Mouse (Mus musculus) layer of hippocampus, adult 2 months (tissue): ENCODE data around the gene Ezh1. TPM values are rescaled to one million over a fixed set of nuclear protein-coding genes. Genes with fewer than 3 reads are reported as not detected.

Source experiments
- DNase-seq, 2 experiments: peaks; one replicate each; pipeline ENCODE4 v3.0.0; 2022; ENCODE audit warnings: low spot score in 2 of 2
- H3K27ac ChIP-seq: fragments of 200-600 bp; 2 replicates; pipeline ENCODE4 v1.8.1; 2022
- H3K4me3 ChIP-seq: fragments of 200-600 bp; 2 replicates; pipeline ENCODE4 v1.8.1; 2022; ENCODE audit warnings: mild to moderate bottlenecking
- CTCF ChIP-seq: fragments of 200-600 bp; conservative IDR thresholded peaks from 2 replicates; pipeline ENCODE4 v1.8.1; 2022; ENCODE audit warnings: antibody characterized with exemption, mild to moderate bottlenecking, moderate library complexity
- total RNA-seq, 2 experiments: library from RNA; stranded (reverse); gene quantifications; 2 replicates each; pipeline ENCODE4 v1.2.3; 2021

Gene Ezh1
- total RNA-seq, 2 experiments from 2014 or later: 73.6 to 81.8 TPM

DNA sequence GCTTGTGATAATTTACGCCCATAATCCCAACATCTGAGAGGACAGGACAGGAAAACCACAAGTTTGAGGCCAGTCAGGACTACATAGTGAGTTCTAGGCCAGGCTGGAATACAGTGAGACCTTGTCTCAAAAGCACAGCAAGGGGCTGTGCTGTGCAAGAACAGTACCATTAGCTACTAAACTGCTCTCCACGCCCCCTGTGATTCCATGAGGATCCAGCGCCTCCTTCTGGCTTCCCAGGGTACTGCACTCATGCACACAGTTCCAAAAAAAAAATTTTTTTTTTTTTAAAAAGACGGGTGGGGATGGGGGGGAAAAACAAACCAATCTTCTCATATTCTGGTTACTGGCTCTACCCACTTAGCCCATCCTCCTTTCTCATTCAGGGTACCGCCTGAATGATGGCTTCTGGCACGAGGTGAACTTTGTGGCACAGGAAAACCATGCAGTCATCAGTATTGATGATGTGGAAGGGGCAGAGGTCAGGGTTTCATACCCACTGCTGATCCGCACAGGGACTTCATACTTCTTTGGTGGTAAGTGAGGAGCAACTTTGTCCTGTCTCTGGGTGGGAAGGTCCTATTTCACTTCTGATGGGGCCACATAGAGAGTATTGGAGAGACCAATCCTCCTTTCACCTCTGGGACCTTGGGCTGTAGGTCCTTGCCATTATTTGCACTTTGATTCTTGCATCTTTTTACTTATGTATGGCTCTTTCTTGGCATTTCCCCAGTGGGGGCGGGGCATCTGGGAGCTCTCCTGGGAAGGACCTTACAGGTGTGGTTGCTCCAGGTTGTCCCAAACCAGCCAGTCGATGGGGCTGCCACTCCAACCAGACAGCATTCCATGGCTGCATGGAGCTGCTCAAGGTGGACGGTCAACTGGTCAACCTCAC is 45.2 kb downstream of the Ezh1 start:
- DNase-seq: peak in 1 of 2 experiments; percentile 81
- Histone ChIP-seq H3K4me3 (no peak overlapping the region), H3K27ac (no peak overlapping the region)
- TF ChIP-seq CTCF: peak; percentile 87

GRCm38 (mm10) chr11:101180261-101180660 is 46.0 kb downstream of the Ezh1 start:
- DNase-seq: no peak
- Histone ChIP-seq H3K4me3 (no peak overlapping the region), H3K27ac (no peak overlapping the region)
- TF ChIP-seq CTCF: no peak

DNA sequence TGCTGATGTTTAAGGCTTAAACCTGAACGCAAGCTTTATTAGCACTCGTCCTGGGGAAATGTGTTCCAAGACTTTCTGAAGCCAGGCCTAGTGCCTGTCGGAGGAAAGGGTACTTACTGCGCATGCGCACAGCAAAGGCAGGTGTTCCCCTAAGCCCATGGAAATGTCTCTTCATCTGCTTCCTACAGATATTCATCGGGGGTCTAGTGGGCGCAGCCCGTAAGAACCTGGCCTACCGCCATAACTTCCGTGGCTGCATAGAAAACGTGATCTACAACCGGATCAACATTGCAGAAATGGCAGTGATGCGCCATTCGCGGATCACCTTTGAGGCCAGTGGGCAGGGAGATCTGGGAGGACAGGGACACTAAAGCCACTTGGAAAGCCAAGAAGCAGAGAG is 47.0 kb downstream of the Ezh1 start:
- no peak for TF ChIP-seq CTCF
- Histone ChIP-seq H3K27ac (no peak overlapping the region), H3K4me3 (no peak overlapping the region)
- no peak for DNase-seq

DNA sequence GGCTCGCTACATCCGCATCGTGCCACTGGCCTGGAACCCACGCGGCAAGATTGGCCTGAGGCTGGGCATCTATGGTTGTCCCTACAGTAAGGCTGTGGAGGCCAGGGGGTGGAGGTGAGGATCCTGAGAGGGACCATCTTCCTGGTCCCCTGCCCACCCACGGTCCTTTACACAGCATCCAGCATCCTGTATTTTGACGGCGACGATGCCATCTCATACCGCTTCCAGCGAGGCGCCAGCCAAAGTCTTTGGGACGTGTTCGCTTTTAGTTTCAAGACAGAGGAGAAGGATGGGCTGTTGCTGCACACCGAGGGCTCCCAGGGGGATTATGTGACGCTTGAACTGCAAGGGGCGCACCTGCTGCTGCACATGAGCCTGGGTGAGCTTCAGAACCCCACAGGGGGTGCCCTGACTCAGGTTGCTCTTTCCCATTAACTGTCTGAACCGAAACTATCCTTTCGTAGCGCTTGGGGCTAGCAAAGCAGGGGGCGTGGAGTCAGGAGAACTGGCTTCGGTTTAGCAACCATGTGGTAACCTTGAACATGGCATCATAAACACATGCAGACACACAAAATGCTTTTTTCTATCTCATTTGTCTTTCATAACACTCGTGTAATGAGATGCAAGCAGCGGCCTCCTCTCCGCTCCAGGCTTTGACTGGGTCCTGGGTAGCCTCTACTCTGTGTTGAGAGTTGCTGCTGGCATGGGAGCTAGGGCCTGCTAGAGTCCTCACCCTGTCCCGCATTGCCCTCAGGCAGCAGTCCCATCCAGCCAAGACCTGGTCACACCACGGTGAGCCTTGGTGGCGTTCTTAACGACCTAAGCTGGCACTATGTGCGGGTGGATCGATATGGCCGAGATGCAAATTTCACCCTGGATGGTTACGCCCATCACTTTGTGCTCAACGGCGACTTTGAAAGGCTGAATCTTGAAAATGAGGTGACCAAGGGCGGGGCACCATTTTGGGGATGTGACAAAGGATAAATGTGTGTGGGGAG is 47.9 kb downstream of the Ezh1 start:
- no peak for DNase-seq
- peak overlapping the region; percentile 68 for H3K4me3 ChIP-seq
- no peak for TF ChIP-seq CTCF
- H3K27ac ChIP-seq: peak overlapping the region; percentile 96; the same call in 1 of the 2 replicates

DNA sequence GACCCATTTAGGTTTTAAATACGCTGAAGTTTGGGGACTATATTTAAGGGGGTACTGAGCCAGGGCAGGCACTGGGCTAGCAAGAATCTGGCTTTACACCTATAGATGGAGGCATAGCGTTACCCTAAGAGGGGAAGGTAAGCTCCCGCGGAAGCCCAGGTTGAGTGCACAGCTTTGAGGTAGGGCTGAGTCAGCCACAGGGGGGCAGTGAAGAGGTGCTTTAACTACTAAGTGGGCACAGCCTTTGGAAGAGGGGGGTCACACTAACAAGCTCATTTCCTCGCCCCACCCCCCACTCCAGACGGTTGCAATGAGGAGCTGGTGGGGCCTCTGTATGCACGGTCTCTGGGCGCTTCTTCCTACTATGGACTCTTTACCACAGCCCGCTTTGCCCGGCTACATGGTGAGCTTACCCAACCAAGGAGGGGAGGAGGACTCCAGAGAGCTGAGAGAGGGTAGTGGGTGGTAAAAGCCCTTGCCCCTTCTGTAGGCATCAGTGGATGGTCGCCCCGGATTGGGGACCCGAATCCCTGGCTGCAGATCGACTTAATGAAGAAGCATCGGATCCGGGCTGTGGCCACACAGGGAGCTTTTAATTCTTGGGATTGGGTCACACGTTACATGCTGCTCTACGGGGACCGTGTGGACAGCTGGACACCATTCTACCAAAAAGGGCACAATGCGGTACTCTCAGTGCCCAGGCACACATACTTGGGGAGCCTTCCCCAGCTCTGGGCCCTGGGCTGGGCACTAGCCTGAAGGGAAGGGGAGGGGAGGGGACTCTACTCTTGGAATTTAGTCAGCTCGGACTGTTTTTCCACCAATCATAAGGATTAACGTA is 49.1 kb downstream of the Ezh1 start:
- Histone ChIP-seq H3K4me3 (peak overlapping the region; percentile 68), H3K27ac (peak overlapping the region; percentile 96)
- peak; percentile 84 for TF ChIP-seq CTCF
- DNase-seq: peak; percentile 71 to 77

DNA sequence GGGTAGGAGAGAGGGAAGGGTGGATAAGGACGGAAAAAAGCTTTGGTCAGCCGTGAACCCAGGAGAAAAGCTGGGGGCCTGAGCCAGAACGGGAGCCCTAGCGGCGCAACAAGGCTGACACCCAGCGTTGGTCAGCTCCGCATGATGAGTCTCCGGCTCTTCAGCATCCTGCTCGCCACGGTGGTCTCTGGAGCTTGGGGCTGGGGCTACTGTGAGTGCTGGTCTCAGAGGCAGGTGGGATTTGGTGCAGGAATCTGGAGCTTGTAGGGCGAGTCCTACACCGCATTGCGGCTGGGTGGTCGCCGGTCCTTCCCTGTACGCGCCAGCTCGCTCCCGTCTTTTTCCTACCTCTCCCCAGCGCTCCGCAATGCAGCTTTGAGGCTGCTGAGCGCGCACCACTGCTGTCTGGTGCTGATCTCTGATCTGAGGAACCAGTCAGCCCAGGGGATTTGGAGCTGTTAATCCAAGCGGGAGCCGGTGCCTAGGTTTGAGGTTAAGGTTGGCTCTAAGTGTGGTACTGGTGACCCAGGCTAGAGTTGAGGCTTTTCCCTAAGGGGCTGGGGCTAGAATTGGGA is 50.1 kb downstream of the Ezh1 start:
- Histone ChIP-seq H3K4me3 (peak overlapping the region; percentile 68), H3K27ac (peak overlapping the region; percentile 96)
- DNase-seq: no peak
- TF ChIP-seq CTCF: peak; percentile 61

GRCm38 (mm10) chr11:101175636-101176116 is 50.6 kb downstream of the Ezh1 start:
- TF ChIP-seq CTCF: no peak

GRCm38 (mm10) chr11:101174851-101175628 is 51.2 kb downstream of the Ezh1 start, which contains the start of gene Ccr10:
TSS of gene Ccr10 (minus strand) at chr11:101175443.
- peak within 1 kb of the TSS; percentile 96 for H3K27ac ChIP-seq
- TF ChIP-seq CTCF: peak; percentile 82

More at GRCm38 (mm10) chr11:101175636-101176116, 50.6 kb downstream of the Ezh1 start:
- peak; percentile 63 to 70 for DNase-seq
- Histone ChIP-seq H3K27ac (peak overlapping the region; percentile 96), H3K4me3 (peak overlapping the region; percentile 68)

DNA sequence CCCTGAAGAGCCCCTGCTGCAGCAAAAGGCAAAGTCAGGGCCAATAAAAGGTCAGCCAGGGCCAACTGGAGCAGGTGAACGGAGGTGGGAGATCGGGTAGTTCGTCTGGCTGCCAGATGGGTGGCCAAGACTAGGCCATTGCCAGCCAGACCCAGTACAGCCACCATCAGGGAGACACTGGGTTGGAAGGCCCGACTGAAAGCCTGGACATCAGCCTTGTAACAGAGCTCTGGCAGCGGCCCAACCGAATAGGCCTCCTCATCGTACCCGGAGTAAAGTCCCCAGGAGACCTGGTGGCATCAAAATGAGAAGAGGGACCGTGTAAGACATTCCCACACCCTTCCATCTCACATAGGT is 51.9 kb downstream of the Ezh1 start:
- peak overlapping the region; percentile 43 for H3K4me3 ChIP-seq

More at GRCm38 (mm10) chr11:101174851-101175628, 51.2 kb downstream of the Ezh1 start, which contains the start of gene Ccr10:
- H3K4me3 ChIP-seq: peak within 1 kb of the TSS; percentile 68
- no peak for DNase-seq

GRCm38 (mm10) chr11:101173631-101174388 is 52.5 kb downstream of the Ezh1 start:
- peak overlapping the region; percentile 43 for H3K4me3 ChIP-seq
- DNase-seq: peak in 1 of 2 experiments; percentile 44
- H3K27ac ChIP-seq: peak overlapping the region; percentile 96
- TF ChIP-seq CTCF: peak; percentile 94

More for the DNA sequence above, 51.9 kb downstream of the Ezh1 start:
- no peak for DNase-seq
- H3K27ac ChIP-seq: peak overlapping the region; percentile 96
- no peak for TF ChIP-seq CTCF
